Mouse (Mus musculus): ENCODE data around the gene Mycl.
A peak's percentile ranks its signal among the peaks of the same experiment; 100 is the strongest.
"Not testable (repeated sequence)": the region's sequence is repeated elsewhere in the genome, so short reads cannot be mapped to it uniquely, and the experiment has no call there.

Gene Mycl

GRCm38 (mm10) chr4:122981930-122982329, 13.5 kb upstream of the Mycl start:
- DNase-seq, result no peak

- DNase-seq, result no peak
Observed at GRCm38 (mm10) chr4:122982537-122982936, 12.9 kb upstream of the Mycl start.

GRCm38 (mm10) chr4:122983486-122984261, 11.8 kb upstream of the Mycl start:
- DNase-seq, result peak; percentile 54 to 62

- peak; percentile 43 to 55 for DNase-seq
Observed at GRCm38 (mm10) chr4:122985110-122985509, 10.3 kb upstream of the Mycl start.

GRCm38 (mm10) chr4:122987421-122987820, 8.0 kb upstream of the Mycl start:
- DNase-seq, result no peak

- not testable (repeated sequence) for DNase-seq
Observed at GRCm38 (mm10) chr4:122988004-122988403, 7.4 kb upstream of the Mycl start.

GRCm38 (mm10) chr4:122991177-122991576, 4.3 kb upstream of the Mycl start:
- no peak for DNase-seq

GRCm38 (mm10) chr4:122992276-122992675, 3.2 kb upstream of the Mycl start:
- no peak for DNase-seq

GRCm38 (mm10) chr4:122996221-122996617, 767 bp downstream of the Mycl start:
- DNase-seq, result peak; percentile 53 to 56

- DNase-seq, result peak in 1 of 2 experiments; percentile 24
Observed at GRCm38 (mm10) chr4:122996618-122997381, 1.3 kb downstream of the Mycl start.

GRCm38 (mm10) chr4:122998537-122999262, 3.2 kb downstream of the Mycl start:
- no peak for DNase-seq

GRCm38 (mm10) chr4:122999263-122999691, 3.8 kb downstream of the Mycl start:
- no peak for DNase-seq

- no peak for DNase-seq
Observed at GRCm38 (mm10) chr4:123000130-123000529, 4.7 kb downstream of the Mycl start.

GRCm38 (mm10) chr4:123000617-123001342, 5.3 kb downstream of the Mycl start:
- no peak for DNase-seq

GRCm38 (mm10) chr4:123005054-123005966, 9.9 kb downstream of the Mycl start:
- no peak for DNase-seq

GRCm38 (mm10) chr4:123012501-123012900, 17.0 kb downstream of the Mycl start:
- DNase-seq, result not testable (repeated sequence)

- no peak for DNase-seq
Observed at GRCm38 (mm10) chr4:123013346-123013945, 18.0 kb downstream of the Mycl start.

- DNase-seq, result no peak
Observed at GRCm38 (mm10) chr4:123013949-123014406, 18.5 kb downstream of the Mycl start.

GRCm38 (mm10) chr4:123014501-123015282, 19.2 kb downstream of the Mycl start:
- no peak for DNase-seq

- peak; percentile 94 to 96 for DNase-seq
Observed at GRCm38 (mm10) chr4:123016451-123016957, 21.1 kb downstream of the Mycl start, which contains the start of gene Trit1. TSS of gene Trit1 (plus strand) at chr4:123016597.

Data from thymus, postnatal 36 days (tissue).